Mouse (Mus musculus): ENCODE data around the gene Trpm5. TPM values are rescaled to one million over a fixed set of nuclear protein-coding genes. Genes with fewer than 3 reads are reported as not detected.

Gene Trpm5
- total RNA-seq, 2 experiments from 2014 or later = not detected

- DNase-seq = no peak
- TF ChIP-seq CTCF (IDR thresholded peaks at IDR 0.05) = no peak
- intact Hi-C loops (cut with DNase I) = loop anchor here (2.0 kb wide), 1 partner anchor 16 kb away; the partner anchor contains the start of gene Cd81
Observed at GRCm38 (mm10) chr7:143068316-143068881, 26.0 kb downstream of the Trpm5 start.

GRCm38 (mm10) chr7:143067897-143068296 is 26.5 kb downstream of the Trpm5 start:
- no peak for DNase-seq
- H3K4me3 ChIP-seq = no peak overlapping the region; the same call in 1 of the 2 replicates
- intact Hi-C loops (cut with DNase I) = loop anchor here (2.0 kb wide), 1 partner anchor 15 kb away; the partner anchor contains the start of gene Cd81
- no peak for TF ChIP-seq CTCF (IDR thresholded peaks at IDR 0.05)
- H3K27ac ChIP-seq = peak overlapping the region; percentile 92

More at GRCm38 (mm10) chr7:143068316-143068881, 26.0 kb downstream of the Trpm5 start:
- peak overlapping the region; percentile 83 for H3K4me3 ChIP-seq
- peak overlapping the region; percentile 92 for H3K27ac ChIP-seq

- Histone ChIP-seq H3K4me3 (no peak overlapping the region), H3K27ac (peak overlapping the region; percentile 92)
- no peak for TF ChIP-seq CTCF (IDR thresholded peaks at IDR 0.05)
- intact Hi-C loops (cut with DNase I) = no loop called here
- DNase-seq = no peak
Observed at GRCm38 (mm10) chr7:143067469-143067868, 27.0 kb downstream of the Trpm5 start.

GRCm38 (mm10) chr7:143065692-143066091 is 28.8 kb downstream of the Trpm5 start:
- no peak for TF ChIP-seq CTCF (IDR thresholded peaks at IDR 0.05)
- intact Hi-C loops (cut with DNase I) = no loop called here
- DNase-seq = no peak
- H3K27ac ChIP-seq = no peak overlapping the region
- H3K4me3 ChIP-seq = no peak overlapping the region

- TF ChIP-seq CTCF (IDR thresholded peaks at IDR 0.05) = no peak
- no peak overlapping the region for H3K4me3 ChIP-seq
- peak overlapping the region; percentile 57 for H3K27ac ChIP-seq
- no peak for DNase-seq
- intact Hi-C loops (cut with DNase I) = no loop called here
Observed at GRCm38 (mm10) chr7:143064226-143064625, 30.2 kb downstream of the Trpm5 start.

GRCm38 (mm10) chr7:143062704-143063103 is 31.7 kb downstream of the Trpm5 start:
- DNase-seq = peak; percentile 44
- Histone ChIP-seq H3K27ac (peak overlapping the region; percentile 67), H3K4me3 (no peak overlapping the region)
- intact Hi-C loops (cut with DNase I) = no loop called here
- TF ChIP-seq CTCF (IDR thresholded peaks at IDR 0.05) = no peak

- H3K4me3 ChIP-seq = peak overlapping the region; percentile 58
- intact Hi-C loops (cut with DNase I) = no loop called here
- peak overlapping the region; percentile 85 for H3K27ac ChIP-seq
- TF ChIP-seq CTCF (IDR thresholded peaks at IDR 0.05) = no peak
- DNase-seq = peak; percentile 76
Observed at GRCm38 (mm10) chr7:143059202-143059870, 35.1 kb downstream of the Trpm5 start.

GRCm38 (mm10) chr7:143058221-143058697 is 36.2 kb downstream of the Trpm5 start:
- no peak for TF ChIP-seq CTCF (IDR thresholded peaks at IDR 0.05)
- intact Hi-C loops (cut with DNase I) = no loop called here
- Histone ChIP-seq H3K4me3 (peak overlapping the region; percentile 58), H3K27ac (peak overlapping the region; percentile 85)
- no peak for DNase-seq

GRCm38 (mm10) chr7:143057667-143058220 is 36.7 kb downstream of the Trpm5 start:
- DNase-seq = no peak
- intact Hi-C loops (cut with DNase I) = no loop called here
- H3K27ac ChIP-seq = peak overlapping the region; percentile 85
- peak overlapping the region; percentile 58 for H3K4me3 ChIP-seq
- TF ChIP-seq CTCF (IDR thresholded peaks at IDR 0.05) = no peak

- intact Hi-C loops (cut with DNase I) = no loop called here
- no peak for DNase-seq
- H3K4me3 ChIP-seq = peak overlapping the region; percentile 58
- TF ChIP-seq CTCF (IDR thresholded peaks at IDR 0.05) = no peak
- H3K27ac ChIP-seq = peak overlapping the region; percentile 85
Observed at GRCm38 (mm10) chr7:143057023-143057422, 37.4 kb downstream of the Trpm5 start.

- intact Hi-C loops (cut with DNase I) = no loop called here
- peak overlapping the region; percentile 95 for H3K4me3 ChIP-seq
- peak overlapping the region; percentile 99 for H3K27ac ChIP-seq
- TF ChIP-seq CTCF (IDR thresholded peaks at IDR 0.05) = no peak
- DNase-seq = no peak
Observed at GRCm38 (mm10) chr7:143055499-143056186, 38.8 kb downstream of the Trpm5 start.

GRCm38 (mm10) chr7:143055001-143055400 is 39.4 kb downstream of the Trpm5 start:
- H3K27ac ChIP-seq = peak overlapping the region; percentile 99

GRCm38 (mm10) chr7:143054612-143054965 is 39.9 kb downstream of the Trpm5 start:
- Histone ChIP-seq H3K27ac (peak overlapping the region; percentile 99), H3K4me3 (peak overlapping the region; percentile 95)
- intact Hi-C loops (cut with DNase I) = no loop called here
- no peak for TF ChIP-seq CTCF (IDR thresholded peaks at IDR 0.05)
- no peak for DNase-seq

More at GRCm38 (mm10) chr7:143055001-143055400, 39.4 kb downstream of the Trpm5 start:
- DNase-seq = no peak
- no peak for TF ChIP-seq CTCF (IDR thresholded peaks at IDR 0.05)
- intact Hi-C loops (cut with DNase I) = no loop called here
- peak overlapping the region; percentile 95 for H3K4me3 ChIP-seq

Measured in gastrocnemius, adult 2 months (tissue).